Mouse (Mus musculus) gastrocnemius, postnatal 36 days (tissue): ENCODE data around the gene Ntm. TPM values are rescaled to one million over a fixed set of nuclear protein-coding genes. Genes with fewer than 3 reads are reported as not detected.

Experiments
- DNase-seq, 2 experiments: peaks; one replicate each; pipeline ENCODE4 v3.0.0; 2022
- intact Hi-C: fragments of 180-260 bp; cut with DNase I; formaldehyde crosslinking; loops from one replicate; pipeline ENCODE4 v1.15.1; 2025
- total RNA-seq, 2 experiments: library from RNA; stranded (reverse); gene quantifications; 2 replicates each; pipeline ENCODE4 v1.2.3; 2021

The Ntm gene
- total RNA-seq, 2 experiments from 2014 or later = 0.64 to 1.5 TPM

GRCm38 (mm10) chr9:29100624-29101023 lies 862.3 kb downstream of the Ntm start:
- intact Hi-C loops = no loop called here
- no peak for DNase-seq

DNA sequence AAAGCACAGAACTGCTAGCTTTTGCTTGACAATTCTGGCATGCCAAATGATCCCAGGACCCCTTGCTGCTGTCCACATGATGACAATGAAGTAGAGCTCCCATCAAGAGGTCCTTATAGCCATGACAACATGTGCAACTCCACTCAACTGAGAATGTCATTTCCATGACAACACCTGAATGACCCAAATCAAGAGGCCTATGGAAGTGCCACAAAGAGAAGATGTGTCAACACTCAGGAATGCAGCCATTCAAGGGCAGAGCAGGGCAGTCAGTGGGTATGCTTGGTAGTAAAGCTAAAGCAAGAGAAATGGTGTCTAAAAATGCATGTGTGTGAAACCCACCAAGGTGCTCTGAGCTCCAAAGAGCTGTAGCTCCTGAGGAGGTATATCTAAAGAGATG lies 870.5 kb downstream of the Ntm start:
- no peak for DNase-seq
- intact Hi-C loops = no loop called here

DNA sequence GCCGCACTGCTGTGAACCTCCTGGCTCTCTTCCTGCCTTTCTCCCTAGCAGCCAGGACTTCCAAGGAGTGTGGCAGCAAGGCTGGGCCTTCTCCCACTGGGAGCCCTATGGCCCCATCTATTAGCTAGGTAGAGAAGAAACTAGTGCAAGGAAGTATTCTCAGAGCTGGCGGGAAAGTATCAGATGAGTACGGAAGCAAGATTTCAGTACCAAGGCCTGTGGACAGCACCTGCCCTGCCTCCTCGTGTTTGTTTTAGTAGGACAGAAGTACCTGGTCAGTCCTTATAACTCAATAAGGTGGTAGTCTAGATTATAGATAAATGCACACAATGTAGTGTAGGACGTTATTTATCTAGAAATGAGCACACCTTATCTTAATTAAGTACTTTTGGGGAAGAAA lies 874.3 kb downstream of the Ntm start:
- DNase-seq = no peak
- intact Hi-C loops = no loop called here

GRCm38 (mm10) chr9:29087656-29088055 lies 875.3 kb downstream of the Ntm start:
- no peak for DNase-seq
- intact Hi-C loops = no loop called here

- intact Hi-C loops = no loop called here
- DNase-seq = no peak
Observed at GRCm38 (mm10) chr9:29087171-29087570, 875.8 kb downstream of the Ntm start.

DNA sequence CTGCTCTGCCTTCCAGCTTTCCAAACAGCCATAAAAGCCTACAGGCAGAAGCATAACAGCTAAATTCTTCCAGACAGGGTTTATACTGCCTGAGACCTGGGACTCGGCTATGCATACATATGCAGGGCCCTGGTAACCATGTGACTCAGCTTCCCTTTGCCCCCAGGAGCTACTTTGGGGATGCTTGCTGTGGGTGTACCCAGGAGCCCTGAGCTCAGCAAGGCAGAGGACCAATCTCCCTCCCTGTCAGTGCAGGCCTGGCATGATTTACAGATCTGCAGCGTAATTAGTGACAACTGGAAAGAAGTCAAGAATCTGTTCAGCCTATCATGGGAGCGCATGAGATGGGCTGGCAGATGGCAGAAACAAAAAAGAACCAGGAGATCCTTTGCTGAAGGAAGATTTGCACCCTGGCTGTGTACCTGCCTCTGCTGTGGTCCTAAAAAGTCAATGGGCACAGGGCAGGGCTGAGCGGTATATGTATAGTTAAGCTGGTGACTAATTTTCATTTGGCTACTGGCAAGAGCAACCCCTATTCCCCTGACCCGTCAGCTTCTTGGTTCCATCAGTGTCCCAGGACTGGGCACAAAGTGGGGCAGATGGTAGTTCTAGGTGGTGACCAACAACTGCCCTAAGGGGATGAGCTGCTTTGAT lies 886.9 kb downstream of the Ntm start:
- no peak for DNase-seq
- intact Hi-C loops = no loop called here

GRCm38 (mm10) chr9:29075243-29075642 lies 887.7 kb downstream of the Ntm start:
- no peak for DNase-seq
- intact Hi-C loops = no loop called here

DNA sequence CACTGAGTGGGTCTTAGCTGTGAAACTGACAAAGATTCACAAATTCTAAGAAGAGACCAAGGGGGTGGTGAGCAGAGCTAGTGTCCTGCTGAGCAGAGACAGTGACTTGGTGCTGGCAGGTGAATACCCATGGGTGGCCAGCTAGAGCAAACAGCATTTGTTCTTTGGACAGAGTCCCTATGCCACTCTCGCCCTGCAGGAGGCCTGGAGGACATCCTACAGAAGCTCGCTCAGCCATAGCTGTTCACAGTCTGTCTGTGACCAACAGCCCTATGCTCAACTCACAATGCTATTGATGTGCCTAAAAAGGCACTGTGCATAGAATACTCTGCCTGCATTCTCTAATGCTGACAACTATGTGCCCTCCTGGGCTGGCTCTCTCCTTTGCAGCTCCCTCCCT lies 888.4 kb downstream of the Ntm start:
- intact Hi-C loops = no loop called here
- DNase-seq = no peak

- intact Hi-C loops = no loop called here
Observed at GRCm38 (mm10) chr9:29071997-29072396, 890.9 kb downstream of the Ntm start.

DNA sequence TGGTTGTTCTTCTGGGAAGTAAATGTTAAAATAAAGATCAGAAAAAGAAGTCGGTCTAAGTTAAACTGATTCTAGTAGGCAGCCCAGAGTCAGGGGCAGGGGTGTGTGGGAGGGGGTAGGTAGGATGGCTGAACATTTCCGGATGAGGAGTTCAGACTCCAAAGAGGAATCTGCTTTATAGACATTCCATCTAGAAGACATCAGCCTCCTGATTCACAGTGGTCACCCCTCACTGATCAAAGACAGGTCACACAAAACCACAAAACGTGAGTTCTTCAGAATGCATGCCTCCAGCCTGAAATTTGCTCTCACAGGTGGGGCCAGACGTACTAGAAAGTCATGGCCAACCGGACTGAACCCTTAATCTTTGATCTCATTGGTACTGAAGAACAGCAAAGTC lies 895.4 kb downstream of the Ntm start:
- intact Hi-C loops = no loop called here
- DNase-seq = no peak

More at GRCm38 (mm10) chr9:29071997-29072396, 890.9 kb downstream of the Ntm start:
- DNase-seq = no peak

GRCm38 (mm10) chr9:29060293-29060692 lies 902.6 kb downstream of the Ntm start:
- DNase-seq = no peak
- intact Hi-C loops = no loop called here

GRCm38 (mm10) chr9:29058811-29059210 lies 904.1 kb downstream of the Ntm start:
- intact Hi-C loops = no loop called here
- DNase-seq = no peak

- intact Hi-C loops = no loop called here
- DNase-seq = no peak
Observed at GRCm38 (mm10) chr9:29055637-29056036, 907.3 kb downstream of the Ntm start.

- DNase-seq = no peak
- intact Hi-C loops = no loop called here
Observed at GRCm38 (mm10) chr9:29036466-29036865, 926.5 kb downstream of the Ntm start.

DNA sequence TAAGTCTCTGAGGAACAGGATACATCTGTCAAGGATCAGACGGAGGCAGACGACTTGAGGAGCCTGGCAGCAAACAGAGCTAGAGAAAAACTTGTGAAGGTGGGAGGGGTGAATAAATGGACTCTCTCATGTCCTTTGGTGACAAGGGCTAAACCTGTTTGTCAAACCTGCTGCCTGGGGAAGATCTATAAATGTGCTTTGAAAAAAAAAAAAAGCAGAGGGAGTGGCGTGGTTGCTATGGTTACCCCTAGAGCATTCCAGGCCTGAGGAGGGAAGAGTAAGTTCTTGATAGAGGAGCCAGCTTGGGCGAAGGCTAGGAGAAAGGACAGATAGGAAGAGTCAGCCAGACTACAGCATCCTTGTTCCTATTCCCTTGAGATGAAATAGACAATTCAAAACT lies 926.9 kb downstream of the Ntm start:
- no peak for DNase-seq
- intact Hi-C loops = no loop called here

DNA sequence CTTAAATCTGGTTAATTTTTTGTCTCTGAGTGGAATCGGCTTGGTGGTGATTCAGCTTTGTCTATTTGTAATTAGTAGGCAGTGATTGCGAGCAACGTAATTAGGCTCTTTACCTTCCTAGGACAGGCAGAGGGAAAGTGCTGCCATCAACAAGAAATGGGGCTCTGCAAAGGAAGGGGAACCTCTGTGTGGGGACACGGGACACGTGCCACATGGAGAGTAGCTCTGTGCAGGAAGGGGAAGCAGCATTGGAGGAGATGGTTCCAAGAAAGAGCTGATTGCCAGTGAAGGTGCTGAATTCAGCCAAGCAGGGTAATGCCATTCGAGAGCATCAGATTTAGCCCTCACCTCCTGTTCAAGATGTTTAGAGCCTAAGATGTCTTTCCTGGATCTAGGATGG lies 936.5 kb downstream of the Ntm start:
- intact Hi-C loops = no loop called here
- DNase-seq = no peak

DNA sequence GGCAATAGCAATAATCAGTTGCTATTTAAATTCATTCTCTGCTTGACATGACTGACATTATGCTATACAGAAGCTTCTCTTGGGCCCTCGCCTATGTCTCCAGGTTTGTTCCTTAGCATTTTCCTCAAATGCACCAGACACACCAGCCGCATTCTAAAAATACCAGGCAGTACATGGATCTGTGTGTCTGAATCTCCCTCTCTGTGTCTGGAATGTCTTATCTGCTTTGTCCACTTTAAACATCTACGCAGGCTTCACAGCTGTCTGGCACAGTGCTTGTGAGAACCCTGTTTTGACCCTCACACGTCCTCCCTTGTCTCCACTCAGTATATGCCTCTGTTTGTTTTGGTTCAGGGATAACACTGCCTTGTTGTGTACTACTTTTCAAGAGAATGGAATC lies 937.3 kb downstream of the Ntm start:
- no peak for DNase-seq
- intact Hi-C loops = no loop called here

DNA sequence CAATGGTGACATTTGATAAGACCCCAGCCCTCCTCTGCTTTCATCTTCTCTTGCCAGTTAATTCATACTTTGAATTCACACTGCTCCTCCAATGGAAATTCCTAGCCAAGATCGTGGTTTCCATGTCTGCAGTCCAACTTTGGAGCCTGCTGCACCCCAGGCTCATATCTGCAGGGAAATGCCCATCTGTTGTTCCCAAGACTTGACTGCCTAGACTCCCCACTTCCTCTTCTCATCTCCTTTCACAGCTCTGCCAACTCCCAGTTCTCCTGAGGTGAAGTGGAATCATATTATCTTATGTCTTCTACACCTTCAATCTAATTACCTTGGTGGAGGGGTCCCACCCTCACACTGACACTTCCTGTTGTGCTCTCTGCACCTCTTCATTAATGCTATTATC lies 937.8 kb downstream of the Ntm start:
- DNase-seq = no peak
- intact Hi-C loops = no loop called here

DNA sequence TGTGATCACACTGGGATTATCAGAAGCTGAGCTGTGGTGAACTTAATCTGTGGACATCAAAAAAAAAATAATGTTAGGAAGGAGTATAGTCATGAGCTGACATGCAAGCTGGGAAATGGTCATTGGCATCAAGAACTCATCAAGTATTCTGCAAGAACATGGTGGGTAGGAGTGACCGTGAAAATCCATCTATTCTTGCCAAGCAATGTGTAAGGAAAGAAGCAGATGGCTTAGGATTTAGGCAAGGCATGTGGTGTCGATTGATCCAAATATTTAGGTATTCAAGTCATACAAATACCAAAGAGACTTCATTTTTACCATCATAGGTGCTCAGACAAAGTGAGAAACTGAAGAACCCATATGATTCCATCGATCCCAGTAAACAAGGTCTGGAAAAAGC lies 946.1 kb downstream of the Ntm start:
- intact Hi-C loops = no loop called here

DNA sequence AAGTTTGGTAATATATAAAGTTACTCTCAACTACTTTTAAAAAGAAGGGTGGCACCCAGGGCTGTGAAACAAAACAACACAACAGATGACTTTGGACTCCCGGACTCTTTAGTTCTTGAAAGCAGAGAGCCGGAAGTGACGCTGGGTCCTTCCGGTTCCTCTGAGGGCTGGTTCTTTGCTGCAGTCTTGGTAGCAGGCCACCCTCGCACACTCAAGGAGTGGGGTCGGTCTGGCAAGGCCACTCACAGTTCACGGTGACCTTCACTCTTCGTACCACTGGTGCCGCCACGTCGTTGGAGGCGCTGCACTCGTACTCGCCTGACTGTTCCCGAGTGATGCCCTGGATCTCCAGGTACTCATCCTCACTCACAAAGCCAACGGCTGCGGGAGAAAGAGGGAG lies 949.1 kb downstream of the Ntm start:
- no peak for DNase-seq
- intact Hi-C loops = no loop called here

More for the DNA sequence above, 946.1 kb downstream of the Ntm start:
- no peak for DNase-seq

DNA sequence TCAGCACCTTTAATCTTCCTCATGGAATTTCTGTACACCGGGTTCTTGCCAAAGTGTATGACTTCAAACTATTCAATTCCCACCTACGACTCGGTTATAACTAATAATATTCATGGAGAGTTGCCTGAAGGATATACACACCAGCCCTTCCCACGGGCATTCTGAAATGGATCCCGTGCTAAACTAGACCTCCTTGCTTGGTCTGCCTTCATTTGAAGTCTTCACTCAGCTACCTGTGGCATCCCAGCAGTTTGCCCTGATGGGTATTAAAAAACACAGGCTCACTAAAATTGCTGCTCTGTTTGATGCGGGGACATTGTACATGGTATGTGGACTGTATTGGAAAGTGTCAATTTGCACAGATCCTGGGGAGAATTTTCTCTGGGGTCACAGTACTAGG lies 950.4 kb downstream of the Ntm start:
- intact Hi-C loops = no loop called here
- DNase-seq = no peak

DNA sequence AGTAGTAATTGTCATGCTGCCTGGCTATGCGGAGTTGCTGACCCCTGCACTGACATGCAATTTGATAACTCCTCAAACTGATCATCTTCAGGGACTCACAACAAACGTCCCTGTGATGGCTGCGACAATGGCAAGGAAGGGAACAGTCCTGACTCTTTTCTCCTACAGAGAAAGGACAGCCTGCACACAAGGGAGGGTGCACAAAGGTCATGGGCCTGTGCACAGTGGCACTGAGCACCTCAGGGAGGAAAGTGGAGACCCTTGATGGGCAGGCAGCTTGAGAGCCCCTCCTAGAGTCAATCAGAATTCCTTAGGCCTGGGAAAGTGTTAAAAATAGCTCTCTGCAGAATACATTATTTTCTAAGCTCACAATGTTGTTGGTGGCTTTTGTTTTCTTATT lies 951.5 kb downstream of the Ntm start:
- intact Hi-C loops = no loop called here
- no peak for DNase-seq

DNA sequence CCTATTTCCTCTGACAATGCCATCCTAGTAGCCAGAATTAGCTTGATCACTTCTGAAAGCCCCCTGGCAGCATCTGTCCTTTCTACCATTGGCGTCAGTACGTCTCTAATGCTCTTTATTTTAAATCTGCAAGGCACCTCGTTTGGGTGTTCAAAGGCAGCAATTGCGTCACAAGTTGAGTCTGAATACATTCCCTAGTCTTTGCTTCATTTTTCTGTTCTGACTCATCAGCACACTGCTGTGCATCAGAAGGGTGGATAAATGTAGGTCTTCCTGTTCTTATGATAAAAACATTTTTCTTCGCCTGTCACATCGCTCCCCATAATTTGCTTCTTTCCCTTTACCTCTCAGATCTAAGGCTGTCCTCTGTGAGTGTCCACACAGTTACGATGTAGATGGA lies 958.4 kb downstream of the Ntm start:
- DNase-seq = no peak
- intact Hi-C loops = no loop called here
